Mouse (Mus musculus) MEL (cell line): ENCODE measurements around the gene Stac. TPM values are rescaled to one million over a fixed set of nuclear protein-coding genes. Genes with fewer than 3 reads are reported as not detected.

Experiments
- DNase-seq: peaks from one replicate; pipeline ENCODE4 v3.0.0; 2011; ENCODE audit warnings: low read depth, low spot score
- H3K27ac ChIP-seq: 2 replicates; pipeline ENCODE4 v1.5.1; 2012; ENCODE audit warnings: low read depth, mild to moderate bottlenecking, control low read depth, low read length, moderate library complexity; ENCODE audit not compliant: control insufficient read depth
- H3K27me3 ChIP-seq, 2 experiments: fragments of 150-350 bp in 1 of 2; sonication (generic) in 1 of 2; 2 replicates each; pipeline ENCODE4 v1.6.1; 2012; ENCODE audit warnings: low read length in 2 of 2, mild to moderate bottlenecking in 2 of 2, improper control_type of control experiment in 1 of 2, moderate library complexity in 1 of 2; ENCODE audit not compliant: insufficient read depth in 2 of 2, control insufficient read depth in 1 of 2
- H3K36me3 ChIP-seq, 2 experiments: 2 replicates each; pipeline ENCODE4 v1.6.1; 2012 to 2014; ENCODE audit warnings: low read length in 2 of 2, improper control_type of control experiment in 1 of 2, inconsistent platforms in 1 of 2, mild to moderate bottlenecking in 1 of 2; ENCODE audit not compliant: insufficient read depth in 2 of 2, control insufficient read depth in 1 of 2
- H3K4me1 ChIP-seq, 2 experiments: fragments of 150-350 bp in 1 of 2; sonication (generic) in 1 of 2; 2 replicates each; pipeline ENCODE4 v1.6.1; 2012; ENCODE audit warnings: low read length in 2 of 2, improper control_type of control experiment in 1 of 2, mild to moderate bottlenecking in 1 of 2; ENCODE audit not compliant: insufficient read depth in 2 of 2, control insufficient read depth in 1 of 2
- H3K4me3 ChIP-seq, 2 experiments: fragments of 150-350 bp in 1 of 2; sonication (generic) in 1 of 2; 2 replicates each; pipeline ENCODE4 v1.5.1; 2012; ENCODE audit warnings: low read depth in 2 of 2, low read length in 2 of 2, mild to moderate bottlenecking in 2 of 2, moderate library complexity in 2 of 2, control low read depth in 1 of 2, improper control_type of control experiment in 1 of 2; ENCODE audit not compliant: control insufficient read depth in 1 of 2, insufficient read depth in 1 of 2
- H3K79me2 ChIP-seq: 2 replicates; pipeline ENCODE4 v1.6.1; 2012; ENCODE audit warnings: mild to moderate bottlenecking, low read length, moderate library complexity; ENCODE audit not compliant: control insufficient read depth, poor library complexity, insufficient read depth
- H3K9ac ChIP-seq: 2 replicates; pipeline ENCODE4 v1.6.1; 2012; ENCODE audit warnings: low read depth, mild to moderate bottlenecking, control low read depth, low read length, moderate library complexity; ENCODE audit not compliant: control insufficient read depth, poor library complexity, severe bottlenecking
- H3K9me3 ChIP-seq: fragments of 150-350 bp; sonication (generic); replicated peaks from 2 replicates; pipeline ENCODE4 v1.6.1; 2012; ENCODE audit warnings: mild to moderate bottlenecking, low read length, improper control_type of control experiment, moderate library complexity; ENCODE audit not compliant: insufficient read depth
- BHLHE40 ChIP-seq: IDR thresholded peaks from 2 replicates; pipeline ENCODE4 v1.6.1; 2012; ENCODE audit warnings: low read depth, mild to moderate bottlenecking, inconsistent platforms, low read length, improper control_type of control experiment, borderline replicate concordance
- CHD1 ChIP-seq: IDR thresholded peaks from 2 replicates; pipeline ENCODE4 v1.6.1; 2012; ENCODE audit warnings: low read depth, mild to moderate bottlenecking, inconsistent platforms, low read length, improper control_type of control experiment
- CHD2 ChIP-seq: IDR thresholded peaks from 2 replicates; pipeline ENCODE4 v1.6.1; 2011; ENCODE audit warnings: low read length, improper control_type of control experiment
- CTCF ChIP-seq, 3 experiments: IDR thresholded peaks in 2 of 3; conservative IDR thresholded peaks in 1 of 3; 2 replicates each; pipeline ENCODE4 v1.5.1; 2011 to 2012; ENCODE audit warnings: low read length in 3 of 3, low read depth in 2 of 3, mild to moderate bottlenecking in 2 of 3, improper control_type of control experiment in 1 of 3, inconsistent platforms in 1 of 3, mixed read lengths in 1 of 3, moderate library complexity in 1 of 3; ENCODE audit not compliant: control insufficient read depth in 1 of 3, insufficient read depth in 1 of 3, poor library complexity in 1 of 3, severe bottlenecking in 1 of 3
- EP300 ChIP-seq, 2 experiments: IDR thresholded peaks; 2 replicates each; pipeline ENCODE4 v1.6.1; 2011; ENCODE audit warnings: improper control_type of control experiment in 2 of 2, low read length in 2 of 2, low read depth in 1 of 2, mild to moderate bottlenecking in 1 of 2
- GABPA ChIP-seq: IDR thresholded peaks from 2 replicates; pipeline ENCODE4 v1.6.1; 2012; ENCODE audit warnings: low read depth, mild to moderate bottlenecking, inconsistent platforms, low read length, improper control_type of control experiment, moderate library complexity
- KAT2A ChIP-seq: conservative IDR thresholded peaks from 2 replicates; pipeline ENCODE4 v1.6.1; 2012; ENCODE audit warnings: low read depth, low read length, improper control_type of control experiment, inconsistent platforms
- MAX ChIP-seq: IDR thresholded peaks from 2 replicates; pipeline ENCODE4 v1.6.1; 2011; ENCODE audit warnings: low read length, improper control_type of control experiment
- MAZ ChIP-seq: IDR thresholded peaks from 2 replicates; pipeline ENCODE4 v1.6.1; 2012; ENCODE audit warnings: low read depth, mild to moderate bottlenecking, inconsistent platforms, low read length, improper control_type of control experiment
- MXI1 ChIP-seq: IDR thresholded peaks from 2 replicates; pipeline ENCODE4 v1.6.1; 2011; ENCODE audit warnings: mild to moderate bottlenecking, low read depth, low read length, improper control_type of control experiment
- NELFE ChIP-seq: IDR thresholded peaks from 2 replicates; pipeline ENCODE4 v1.6.1; 2011; ENCODE audit warnings: low read depth, low read length, improper control_type of control experiment
- NRF1 ChIP-seq: IDR thresholded peaks from 2 replicates; pipeline ENCODE4 v1.6.1; 2014; ENCODE audit warnings: low read depth, mild to moderate bottlenecking, inconsistent platforms, low read length, improper control_type of control experiment, moderate library complexity; ENCODE audit not compliant: poor library complexity, insufficient read depth, severe bottlenecking
- RAD21 ChIP-seq: IDR thresholded peaks from 2 replicates; pipeline ENCODE4 v1.6.1; 2011; ENCODE audit warnings: mild to moderate bottlenecking, low read depth, low read length, improper control_type of control experiment
- SMC3 ChIP-seq: IDR thresholded peaks from 2 replicates; pipeline ENCODE4 v1.6.1; 2011; ENCODE audit warnings: low read depth, low read length, improper control_type of control experiment
- USF2 ChIP-seq, 2 experiments: IDR thresholded peaks; 2 replicates each; pipeline ENCODE4 v1.6.1; 2011 to 2012; ENCODE audit warnings: improper control_type of control experiment in 2 of 2, low read length in 2 of 2, borderline replicate concordance in 1 of 2, inconsistent platforms in 1 of 2, low read depth in 1 of 2, mild to moderate bottlenecking in 1 of 2; ENCODE audit not compliant: insufficient read depth in 1 of 2
- ZC3H11A ChIP-seq: IDR thresholded peaks from 2 replicates; pipeline ENCODE4 v1.6.1; 2012; ENCODE audit warnings: low read depth, mild to moderate bottlenecking, inconsistent platforms, low read length, improper control_type of control experiment
- ZKSCAN1 ChIP-seq: IDR thresholded peaks from 2 replicates; pipeline ENCODE4 v1.6.1; 2012; ENCODE audit warnings: low read depth, mild to moderate bottlenecking, inconsistent platforms, low read length, improper control_type of control experiment, moderate library complexity
- polyA plus RNA-seq, 2 experiments: library from polyadenylated mRNA; stranded (reverse) in 1 of 2; unstranded in 1 of 2; fragments of >175 nt in 1 of 2; fragments of >200 nt in 1 of 2; gene quantifications; 2 replicates each; pipeline versions ENCODE4 v1.2.1 to v1.2.4; 2012; ENCODE audit warnings: low replicate concordance in 2 of 2, low read depth in 1 of 2; ENCODE audit not compliant: insufficient read length in 2 of 2, insufficient read depth in 1 of 2, missing spikeins in 1 of 2
- total RNA-seq: library from RNA; depleted of rRNA; stranded (reverse); fragments of 300-350 nt; gene quantifications from 2 replicates; pipeline ENCODE4 v1.2.3, GENCODE M21; 2012

The Stac gene
- total and polyA plus RNA-seq, 3 experiments = not detected

- H3K9me3 ChIP-seq = no peaks in the 10 kb centered on the region
- no peaks in the 10 kb centered on the region for H3K36me3 ChIP-seq
- no peak for DNase-seq
- no peaks in the 10 kb centered on the region for H3K4me1 ChIP-seq
- no peak overlapping the region for H3K27ac ChIP-seq
- H3K9ac ChIP-seq = no peak overlapping the region
- H3K27me3 ChIP-seq = no peaks in the 10 kb centered on the region
- TF ChIP-seq ZC3H11A (no peak), ZKSCAN1 (no peak), USF2 (IDR thresholded peaks at IDR 0.05; ENCODE audit: borderline replicate concordance in 1 of 2, insufficient read depth in 1 of 2, low read depth in 1 of 2, low read length in 2 of 2) (no peak), CHD2 (no peak), NELFE (no peak), MAZ (no peak), GABPA (no peak), CHD1 (no peak), MAX (no peak), BHLHE40 (no peak)
- H3K4me3 ChIP-seq = no peak overlapping the region
- H3K79me2 ChIP-seq = no peaks in the 10 kb centered on the region
Observed at GRCm38 (mm10) chr9:111632833-111633232, 57.3 kb downstream of the Stac start.

- Histone ChIP-seq H3K9ac (no peak overlapping the region), H3K4me3 (no peak overlapping the region), H3K79me2 (no peaks in the 10 kb centered on the region), H3K4me1 (no peaks in the 10 kb centered on the region), H3K27ac (no peak overlapping the region), H3K27me3 (no peaks in the 10 kb centered on the region), H3K36me3 (no peaks in the 10 kb centered on the region), H3K9me3 (no peaks in the 10 kb centered on the region)
- no peak for TF ChIP-seq CTCF (IDR thresholded peaks at IDR 0.05 in 2 of 3, conservative IDR thresholded peaks at IDR 0.05 in 1 of 3; ENCODE audit: control insufficient read depth in 1 of 3, insufficient read depth in 1 of 3, low read depth in 2 of 3, low read length in 3 of 3, poor library complexity in 1 of 3, severe bottlenecking in 1 of 3)
- TF ChIP-seq KAT2A = no peak
- no peak for TF ChIP-seq EP300 (IDR thresholded peaks at IDR 0.05; ENCODE audit: low read depth in 1 of 2, low read length in 2 of 2)
- no peak for TF ChIP-seq MXI1
- no peak for TF ChIP-seq NRF1
- no peak for TF ChIP-seq MAX
- TF ChIP-seq BHLHE40 = no peak
- TF ChIP-seq RAD21 = no peak
- TF ChIP-seq SMC3 = no peak
- no peak for DNase-seq
Observed at GRCm38 (mm10) chr9:111621191-111621590, 69.0 kb downstream of the Stac start.
